In genomic region chr7:138923756-138924425, GRCm38 (mm10) we compare ENCODE assay signal across 8 mouse cellular contexts. TPM values are rescaled to one million over a fixed set of nuclear protein-coding genes. Genes with fewer than 3 reads are reported as not detected.
A peak's percentile ranks its signal among the peaks of the same experiment; 100 is the strongest.
DNase-seq lines count a peak whose midpoint lies in the region; TF ChIP-seq lines count a peak whose summit lies in the region.

No protein-coding gene starts in this region.

- no peaks in the 10 kb centered on the region for H3K79me2 ChIP-seq in heart, adult 2 months (replicated peaks; ENCODE audit: control insufficient read depth, insufficient read depth, low read length)

- no peaks in the 10 kb centered on the region; the same call in 1 of the 2 replicates for H3K27me3 ChIP-seq in heart, adult 2 months (ENCODE audit: control insufficient read depth, insufficient read depth, low read length)

- 5% methylated on average over 3 of the region's 3 CpGs for WGBS in heart, adult 2 months

- peak; percentile 24 to 51 for DNase-seq in heart, adult 2 months
- DNase-seq in heart, adult 8-10 months (ENCODE audit: low spot score), result no peak
- DNase-seq in B cell, adult 2 months, result peak; percentile 7 to 16
- DNase-seq in R1 (ENCODE audit: low read depth, low spot score), result peak; percentile 84
- peak; percentile 57 to 75 for DNase-seq in kidney, postnatal 25 days
- DNase-seq in yolk sac, embryonic 10.5 days (ENCODE audit: low spot score), result peak; percentile 51
- DNase-seq in right cerebral cortex, postnatal 10 days (ENCODE audit: low spot score in 2 of 2), result no peak
- DNase-seq in urinary bladder, postnatal 14 days (ENCODE audit: low spot score), result no peak

- no peak overlapping the region for H3K27ac ChIP-seq in heart, adult 2 months

- intact Hi-C loops in heart, adult 2 months (cut with DNase I), result loop anchor here (1.0 to 2.0 kb wide), 2 partner anchors 17 to 84 kb away; no protein-coding TSS in a partner anchor

- TF ChIP-seq CTCF in heart, adult 2 months (IDR thresholded peaks at IDR 0.05), result peak; percentile 68

- TF ChIP-seq EP300 in heart, adult 2 months (IDR thresholded peaks at IDR 0.05; ENCODE audit: insufficient read depth, low read depth, low read length), result no peak

- H3K36me3 ChIP-seq in heart, adult 2 months (ENCODE audit: control insufficient read depth, insufficient read depth, low read length), result no peaks in the 10 kb centered on the region

- H3K9ac ChIP-seq in heart, adult 2 months (ENCODE audit: low read depth, low read length), result no peak overlapping the region

- no peak for TF ChIP-seq POLR2A in heart, adult 2 months (IDR thresholded peaks at IDR 0.05; ENCODE audit: insufficient read depth, low read depth, low read length)

- no peak overlapping the region for H3K4me3 ChIP-seq in heart, adult 2 months

- peaks cover 7% of the 10 kb centered on the region for H3K4me1 ChIP-seq in heart, adult 2 months (ENCODE audit: control insufficient read depth, insufficient read depth, low read length)

RNA-seq across cellular contexts. Expression of gene Bnip3, which starts 14.6 kb away (rescaled TPM):
- total RNA-seq in heart, adult 2 months (2021), result 100 to 1,000 TPM; 270 to 401 TPM
- polyA plus RNA-seq in heart, adult 2 months (2012; rRNA removed), result 48.7 and 100 TPM in 2 replicates
- total RNA-seq in heart, adult 8-10 months (2022), result 100 to 1,000 TPM; 229 to 488 (median 281) TPM

RNA-seq across cellular contexts. Expression of gene Jakmip3, which starts 16.6 kb away (rescaled TPM):
- total RNA-seq in heart, adult 2 months (2021), result under 1 TPM; 0.13 to 0.14 TPM
- 0.16 and 0.26 TPM in 2 replicates for polyA plus RNA-seq in heart, adult 2 months (2012; rRNA removed)
- total RNA-seq in heart, adult 8-10 months (2022), result under 1 TPM; 0.14 to 0.47 (median 0.22) TPM

Comparison
In these comparisons a context has a peak if more than half of its experiments do, and no peak if none do; other contexts are left out.
1. DNase-seq: peak in heart, adult 2 months (2 of 2), B cell, adult 2 months (2 of 2), R1 (single experiment), kidney, postnatal 25 days (2 of 2) and yolk sac, embryonic 10.5 days (single experiment); none in heart, adult 8-10 months (single experiment), right cerebral cortex, postnatal 10 days (0 of 2) and urinary bladder, postnatal 14 days (single experiment).